Mouse (Mus musculus) olfactory bulb, adult 2 months (tissue): ENCODE measurements around the gene Mink1. TPM values are rescaled to one million over a fixed set of nuclear protein-coding genes. Genes with fewer than 3 reads are reported as not detected.

ENCODE experiments used
- H3K27ac ChIP-seq: fragments of 200-500 bp; 2 replicates; pipeline ENCODE4 v1.5.1; 2012; ENCODE audit warnings: low read depth, low read length; ENCODE audit not compliant: insufficient read depth
- H3K4me1 ChIP-seq: fragments of 200-500 bp; 2 replicates; pipeline ENCODE4 v1.6.1; 2012; ENCODE audit warnings: low read length; ENCODE audit not compliant: control insufficient read depth, insufficient read depth
- H3K4me3 ChIP-seq: fragments of 200-500 bp; 2 replicates; pipeline ENCODE4 v1.5.1; 2012; ENCODE audit warnings: mild to moderate bottlenecking, low read depth, low read length, moderate library complexity; ENCODE audit not compliant: insufficient read depth
- CTCF ChIP-seq: fragments of 200-500 bp; IDR thresholded peaks from 2 replicates; pipeline ENCODE4 v1.5.1; 2012; ENCODE audit warnings: low read depth, mild to moderate bottlenecking, low read length, moderate library complexity; ENCODE audit not compliant: insufficient read depth
- POLR2A ChIP-seq: fragments of 200-500 bp; IDR thresholded peaks from 2 replicates; pipeline ENCODE4 v1.6.1; 2012; ENCODE audit warnings: mild to moderate bottlenecking, low read depth, low read length, moderate library complexity; ENCODE audit not compliant: insufficient read depth
- WGBS: fragments of 180-500 bp; shearing (Covaris S2); methylation state at CpG from one replicate; pipeline ENCODE4 v1.1.7; 2018; 5-methylcytosine and 5-hydroxymethylcytosine counted together
- polyA plus RNA-seq: library from polyadenylated mRNA; stranded (reverse); fragments of >200 nt; gene quantifications from 2 replicates; pipeline ENCODE4 v1.2.4, GENCODE M21; 2012; ENCODE audit warnings: low replicate concordance; ENCODE audit not compliant: missing spikeins, insufficient read depth, insufficient read length

The Mink1 gene
- polyA plus RNA-seq, 1 experiment: not detected

DNA sequence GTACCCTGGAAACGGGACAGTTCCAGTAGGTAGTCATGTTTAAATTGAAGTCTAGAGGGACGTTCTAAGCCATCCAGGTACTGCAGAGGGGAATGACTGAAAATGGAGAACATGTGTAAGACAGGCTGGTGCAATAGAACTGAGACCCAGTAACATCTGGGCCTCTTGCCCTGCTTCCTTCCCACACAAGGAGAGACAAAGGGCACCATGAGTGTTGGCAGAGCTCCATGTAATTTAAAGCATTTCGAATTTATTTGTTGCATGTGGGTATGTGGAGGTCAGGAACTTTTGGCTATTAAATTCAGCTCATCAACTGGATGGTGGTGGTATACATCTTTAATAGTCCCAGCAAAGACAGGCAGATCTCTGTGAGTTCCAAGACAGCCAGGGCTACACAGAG, 19.5 kb downstream of the Mink1 start:
- no peak overlapping the region for H3K4me3 ChIP-seq
- WGBS: 56% methylated on average over 3 of the region's 3 CpGs
- peaks cover 44% of the 10 kb centered on the region for H3K4me1 ChIP-seq
- TF ChIP-seq POLR2A: no peak
- TF ChIP-seq CTCF: no peak
- no peak overlapping the region for H3K27ac ChIP-seq

DNA sequence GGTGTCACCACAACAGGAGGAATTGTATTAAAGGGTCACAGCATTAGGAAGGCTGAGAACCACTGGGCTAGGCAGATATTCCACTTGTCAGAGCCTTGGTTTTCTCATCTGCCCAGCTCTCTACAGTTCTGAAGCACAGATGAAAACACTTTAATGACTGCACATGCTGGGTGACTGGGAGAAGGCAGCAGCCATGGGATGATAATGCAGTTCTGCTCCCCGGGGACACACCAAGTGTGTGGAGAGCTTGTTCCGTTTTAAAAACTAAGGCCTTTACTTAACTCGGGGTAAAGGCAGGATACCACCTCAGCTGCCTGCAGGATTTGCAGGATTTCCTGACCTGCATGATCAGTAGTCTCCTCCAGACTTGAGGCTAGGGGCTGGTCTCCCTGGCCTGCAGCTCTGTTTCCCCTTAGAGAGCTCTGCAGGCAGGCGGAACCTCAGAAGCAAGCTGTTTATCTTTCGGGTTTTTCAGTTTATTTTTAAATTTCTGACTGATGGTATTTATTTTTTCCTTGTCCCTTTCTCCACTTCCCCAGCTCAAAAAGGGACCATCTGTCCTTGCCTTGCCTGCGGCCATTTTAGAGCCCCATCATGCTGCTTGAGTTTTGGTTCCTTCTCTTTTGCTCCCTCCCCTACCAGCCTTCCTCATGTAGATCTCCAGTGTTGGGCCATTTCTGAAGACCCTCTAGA, 20.5 kb downstream of the Mink1 start:
- 66% methylated on average over 6 of the region's 6 CpGs for WGBS
- Histone ChIP-seq H3K4me1 (peaks cover 39% of the 10 kb centered on the region), H3K27ac (no peak overlapping the region; the same call in 1 of the 2 replicates), H3K4me3 (no peak overlapping the region)
- TF ChIP-seq POLR2A (no peak), CTCF (no peak)

DNA sequence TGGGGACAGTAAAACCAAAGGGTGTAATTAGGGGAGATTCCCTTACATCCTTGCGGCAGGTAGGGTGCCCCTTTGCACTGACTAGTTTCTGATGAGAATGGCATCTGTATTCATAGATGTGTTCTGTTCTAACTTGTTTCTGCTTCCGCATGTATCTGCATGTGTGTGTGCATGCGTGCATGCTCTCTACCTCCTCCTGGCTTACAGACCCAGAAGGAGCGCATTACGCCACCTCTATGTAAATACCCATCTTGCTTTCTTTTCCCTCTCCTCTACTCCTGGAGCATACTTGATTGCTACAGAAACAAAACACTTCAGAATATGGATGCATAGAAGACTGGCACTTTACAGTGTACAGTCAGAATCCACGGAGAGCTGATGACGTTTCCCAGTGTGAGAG, 21.1 kb downstream of the Mink1 start:
- no peak overlapping the region for H3K4me3 ChIP-seq
- WGBS: 83% methylated on average over 7 of the region's 7 CpGs
- peaks cover 36% of the 10 kb centered on the region for H3K4me1 ChIP-seq
- TF ChIP-seq POLR2A: no peak
- TF ChIP-seq CTCF: no peak
- H3K27ac ChIP-seq: no peak overlapping the region

DNA sequence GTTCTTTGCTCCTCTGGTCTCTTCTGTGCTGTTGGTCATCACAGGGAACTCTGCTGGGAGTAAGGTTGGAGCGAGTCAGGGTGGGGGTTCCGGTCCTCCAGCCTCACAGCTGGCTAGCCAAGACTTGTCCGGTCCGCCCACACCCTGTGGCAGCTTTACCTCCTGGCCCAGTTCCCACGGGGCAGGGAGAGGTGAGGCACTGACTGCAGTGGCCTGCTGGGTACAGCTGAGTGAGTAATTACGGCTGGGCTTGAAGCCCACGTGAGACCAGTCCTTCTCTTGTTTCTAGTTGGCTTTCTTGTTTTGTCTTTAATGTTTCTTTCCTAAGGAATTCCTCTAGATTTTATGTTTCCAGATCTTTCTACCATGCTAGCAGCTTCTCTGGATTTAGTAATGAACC, 22.8 kb downstream of the Mink1 start:
- H3K4me1 ChIP-seq: peaks cover 19% of the 10 kb centered on the region
- H3K27ac ChIP-seq: peak overlapping the region; percentile 54; the same call in 1 of the 2 replicates
- H3K4me3 ChIP-seq: no peak overlapping the region
- 27% methylated on average over 7 of the region's 7 CpGs for WGBS
- TF ChIP-seq POLR2A: no peak
- TF ChIP-seq CTCF: no peak

DNA sequence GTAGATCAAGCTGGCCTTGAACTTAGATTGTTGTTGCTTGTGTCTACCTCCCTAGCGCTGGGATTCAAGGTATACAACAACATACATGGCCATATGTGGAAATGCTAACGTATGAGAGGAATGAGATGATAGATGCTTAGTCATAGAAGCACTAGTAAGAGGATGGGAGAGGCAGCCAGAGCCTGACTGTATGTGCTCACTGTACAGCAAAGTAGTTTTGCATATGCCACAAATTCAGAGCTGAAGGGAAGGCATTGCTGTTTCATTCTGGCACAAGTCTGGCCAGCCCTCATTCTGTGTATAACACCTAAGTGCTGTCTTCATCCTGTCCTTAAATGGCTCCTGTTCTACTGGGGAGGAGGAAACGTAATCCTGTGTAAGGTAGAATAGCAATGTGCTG, 23.6 kb downstream of the Mink1 start:
- WGBS: 83% methylated on average over 3 of the region's 3 CpGs

DNA sequence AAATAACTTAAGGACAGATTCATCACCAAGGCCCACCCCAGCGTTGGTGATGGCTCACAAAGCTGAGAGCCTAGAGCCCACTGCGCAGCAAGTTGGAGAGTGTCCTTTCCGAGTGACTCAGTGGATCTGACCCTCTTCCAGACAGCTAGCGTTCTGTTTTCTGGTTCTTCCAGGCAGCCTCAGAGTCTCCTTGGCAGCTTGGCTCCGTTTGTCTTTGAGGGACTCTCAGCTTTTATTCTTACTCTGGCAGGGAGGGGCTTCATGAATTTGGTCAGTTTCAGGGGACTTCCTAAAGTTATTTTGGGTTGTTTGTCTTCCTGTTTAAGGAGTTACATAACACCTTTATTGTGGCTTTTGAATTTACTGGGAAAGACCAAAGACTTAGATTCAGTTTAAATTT, 24.3 kb downstream of the Mink1 start:
- 62% methylated on average over 5 of the region's 5 CpGs for WGBS
- Histone ChIP-seq H3K4me1 (peaks cover 12% of the 10 kb centered on the region), H3K27ac (peak overlapping the region; percentile 35; the same call in 1 of the 2 replicates), H3K4me3 (no peak overlapping the region)
- no peak for TF ChIP-seq POLR2A
- no peak for TF ChIP-seq CTCF

More for the DNA sequence above, 23.6 kb downstream of the Mink1 start:
- no peak overlapping the region for H3K27ac ChIP-seq
- TF ChIP-seq CTCF: no peak
- TF ChIP-seq POLR2A: no peak
- H3K4me1 ChIP-seq: peaks cover 15% of the 10 kb centered on the region
- no peak overlapping the region for H3K4me3 ChIP-seq

DNA sequence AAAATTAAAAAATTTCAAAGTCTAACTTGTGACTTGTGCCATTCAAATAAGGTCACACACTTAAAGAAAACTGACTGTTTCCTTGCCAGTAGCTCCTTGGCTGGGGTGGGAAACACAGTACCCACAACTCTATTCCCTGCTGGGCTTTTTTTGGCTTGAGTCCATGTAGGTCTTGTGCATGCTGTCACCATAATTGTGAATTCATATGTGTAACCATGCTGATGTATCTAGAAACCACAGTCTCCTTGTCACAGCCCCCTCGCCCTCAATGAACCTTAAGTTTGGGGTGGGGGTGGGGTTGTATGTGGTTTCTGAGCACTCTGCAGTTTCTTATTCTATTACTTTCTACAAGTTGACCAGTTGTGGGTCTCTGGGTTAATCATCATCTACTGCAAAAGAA, 29.1 kb downstream of the Mink1 start:
- peaks cover 10% of the 10 kb centered on the region for H3K4me1 ChIP-seq
- H3K27ac ChIP-seq: no peak overlapping the region
- TF ChIP-seq CTCF (no peak), POLR2A (no peak)
- H3K4me3 ChIP-seq: no peak overlapping the region
- 81% methylated on average over 1 of the region's 1 CpGs for WGBS

DNA sequence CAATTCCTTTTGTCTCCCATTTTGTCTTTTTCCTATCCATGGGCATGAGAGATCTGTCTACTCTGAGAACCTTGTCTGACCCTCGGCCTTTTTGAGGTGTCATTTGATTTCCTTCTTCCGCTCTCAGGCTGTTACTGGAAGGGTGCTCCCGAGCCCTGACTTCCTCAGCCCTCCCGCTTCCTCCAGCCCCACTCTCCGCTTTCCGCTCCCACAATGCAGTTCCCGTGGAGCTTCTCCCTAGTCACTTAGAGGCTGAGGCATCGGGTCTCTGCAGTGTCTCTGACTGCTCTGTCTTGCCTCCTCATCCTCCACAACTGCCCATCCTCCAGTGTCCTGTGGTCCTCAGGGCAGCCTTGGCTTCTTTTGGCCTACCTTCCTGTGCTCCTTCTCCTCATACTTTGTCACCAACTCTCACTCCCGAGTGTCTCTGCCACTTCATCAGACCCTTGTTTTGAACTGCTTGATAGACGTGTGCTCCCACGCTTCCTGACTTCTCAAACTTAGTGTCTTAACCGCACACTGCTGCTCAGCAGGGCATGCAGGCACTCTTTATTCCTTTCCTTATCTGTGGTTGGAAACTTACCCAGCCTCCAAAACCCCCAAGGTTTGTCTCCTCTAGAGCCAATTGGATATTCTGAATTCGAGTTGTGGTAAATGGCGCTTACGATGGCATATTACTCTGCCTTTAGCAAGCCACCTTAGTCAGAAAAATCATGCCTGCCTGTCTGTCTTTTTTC, 31.7 kb downstream of the Mink1 start:
- TF ChIP-seq POLR2A: no peak
- no peak for TF ChIP-seq CTCF
- no peak overlapping the region for H3K4me3 ChIP-seq
- 84% methylated on average over 15 of the region's 15 CpGs for WGBS
- peaks cover 15% of the 10 kb centered on the region for H3K4me1 ChIP-seq
- no peak overlapping the region for H3K27ac ChIP-seq

DNA sequence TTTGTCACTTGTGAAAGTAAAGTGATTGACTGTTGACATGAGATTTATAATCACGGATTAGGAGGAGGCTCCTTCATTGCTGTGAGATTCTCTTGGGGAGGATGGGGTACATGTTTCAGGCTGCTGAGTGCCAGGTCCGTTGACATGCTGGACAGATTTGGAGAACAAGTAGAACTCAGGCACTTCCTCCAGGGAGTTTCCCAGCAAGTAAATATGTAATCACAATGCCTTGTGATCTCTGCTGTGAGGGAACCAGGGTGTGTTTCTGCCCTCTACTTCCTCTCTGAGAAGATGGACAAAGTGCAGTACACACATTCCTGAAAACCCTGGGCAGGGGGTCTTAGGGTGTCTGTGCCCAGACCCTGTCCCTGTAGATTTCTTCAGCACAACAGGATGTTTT, 33.0 kb downstream of the Mink1 start:
- Histone ChIP-seq H3K4me1 (peaks cover 15% of the 10 kb centered on the region), H3K4me3 (no peak overlapping the region), H3K27ac (peak overlapping the region; percentile 52; the same call in 1 of the 2 replicates)
- TF ChIP-seq POLR2A: no peak
- WGBS: 63% methylated on average over 2 of the region's 2 CpGs
